Mouse (Mus musculus) intestine, embryonic 14.5 days (tissue): ENCODE data around the gene Nav3. TPM values are rescaled to one million over a fixed set of nuclear protein-coding genes. Genes with fewer than 3 reads are reported as not detected.

ENCODE experiments used
- ATAC-seq: fragments of 200-750 bp; cut with Nextera tagmentation; replicated peaks from 2 replicates; pipeline ENCODE4 v1.8.0; 2017; ENCODE audit warnings: low read depth, moderate number of reproducible peaks, moderate TSS enrichment, moderate library complexity; ENCODE audit not compliant: low FRiP score, low TSS enrichment
- DNase-seq: peaks from one replicate; pipeline ENCODE4 v3.0.0-alpha.2; 2018; ENCODE audit warnings: low spot score
- H3K27ac ChIP-seq: fragments of 300-500 bp; sonication (generic); 2 replicates; pipeline ENCODE4 v1.5.1; 2014; ENCODE audit warnings: low read depth, mild to moderate bottlenecking, control low read depth
- H3K27me3 ChIP-seq: fragments of 300-500 bp; sonication (generic); replicated peaks from 2 replicates; pipeline ENCODE4 v1.6.1; 2014; ENCODE audit warnings: low read length, control low read depth; ENCODE audit not compliant: control insufficient read depth, insufficient read depth
- H3K36me3 ChIP-seq: fragments of 300-500 bp; sonication (generic); 2 replicates; pipeline ENCODE4 v1.6.1; 2014; ENCODE audit warnings: low read length, control low read depth; ENCODE audit not compliant: control insufficient read depth, insufficient read depth
- H3K4me1 ChIP-seq: fragments of 300-500 bp; sonication (generic); replicated peaks from 2 replicates; pipeline ENCODE4 v1.6.1; 2014; ENCODE audit warnings: low read length, control low read depth, mixed read lengths; ENCODE audit not compliant: control insufficient read depth, insufficient read depth
- H3K4me2 ChIP-seq: fragments of 300-500 bp; sonication (generic); 2 replicates; pipeline ENCODE4 v1.6.1; 2014; ENCODE audit warnings: low read length
- H3K4me3 ChIP-seq: fragments of 300-500 bp; sonication (generic); 2 replicates; pipeline ENCODE4 v1.5.1; 2014; ENCODE audit warnings: low read depth, low read length, control low read depth, mixed read lengths
- H3K9ac ChIP-seq: fragments of 300-500 bp; sonication (generic); 2 replicates; pipeline ENCODE4 v1.6.1; 2014; ENCODE audit warnings: mild to moderate bottlenecking, low read length
- H3K9me3 ChIP-seq: fragments of 300-500 bp; sonication (generic); 2 replicates; pipeline ENCODE4 v1.6.1; 2016; ENCODE audit warnings: low read length, control low read depth; ENCODE audit not compliant: control insufficient read depth
- WGBS: fragments of 180-500 bp; shearing (Covaris S2); extraction: QIAGEN DNeasy Blood & Tissue Kit; methylation state at CpG from one replicate; pipeline ENCODE4 v1.1.7; 2014; 5-methylcytosine and 5-hydroxymethylcytosine counted together
- polyA plus RNA-seq: library from polyadenylated mRNA; unstranded; fragments of >200 nt; fragmentation: Nextera tagmentation; extraction: Ambion mirVana; gene quantifications from 2 replicates; pipeline ENCODE4 v1.2.1, GENCODE M21; 2014

Nav3 gene
- polyA plus RNA-seq, 1 experiment from 2014 or later = 2.5 TPM

DNA sequence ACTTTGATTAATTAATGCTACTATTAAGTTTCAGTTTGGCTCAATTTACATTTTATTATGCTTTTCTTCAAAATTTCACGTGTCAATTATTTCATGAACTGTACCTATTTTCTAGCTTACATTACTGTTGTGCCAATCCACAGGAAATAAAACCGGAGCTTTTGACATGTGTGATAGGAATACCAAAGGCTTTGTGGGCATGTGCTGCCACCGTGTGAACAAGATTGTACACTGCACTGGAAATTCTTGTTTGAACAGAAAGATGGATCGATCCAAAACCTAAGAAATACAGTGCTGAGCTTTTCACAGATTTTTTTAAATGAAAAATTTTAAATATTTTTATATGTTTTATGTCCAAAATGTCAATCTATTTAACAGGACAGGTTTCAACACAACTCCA is 591.3 kb downstream of the Nav3 start:
- no peak overlapping the region for H3K4me2 ChIP-seq
- no peak for DNase-seq
- H3K9me3 ChIP-seq = no peaks in the 10 kb centered on the region
- H3K36me3 ChIP-seq = no peaks in the 10 kb centered on the region
- 31% methylated on average over 4 of the region's 4 CpGs for WGBS
- no peak overlapping the region for H3K27ac ChIP-seq
- H3K27me3 ChIP-seq = no peaks in the 10 kb centered on the region
- H3K9ac ChIP-seq = no peak overlapping the region
- H3K4me1 ChIP-seq = no peaks in the 10 kb centered on the region
- H3K4me3 ChIP-seq = no peak overlapping the region
- no peak for ATAC-seq

DNA sequence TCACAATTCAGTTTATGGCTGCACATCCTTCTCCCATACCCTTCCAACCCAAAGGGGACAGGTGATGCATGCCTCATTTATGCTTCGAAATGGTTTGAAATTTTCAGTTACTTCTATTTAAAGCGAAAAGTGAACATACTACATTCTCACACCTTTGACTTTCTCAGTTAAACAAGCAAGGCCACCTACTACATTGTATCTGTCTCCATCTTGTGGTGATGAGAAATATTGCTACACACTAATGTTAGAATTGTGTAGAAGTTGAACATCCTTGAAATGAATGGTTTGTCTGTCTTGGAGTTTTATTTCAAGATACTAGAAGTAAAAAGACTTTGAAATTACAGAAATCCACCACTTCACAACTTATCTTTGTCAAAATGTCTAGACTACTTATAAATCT is 594.7 kb downstream of the Nav3 start:
- H3K27ac ChIP-seq = no peak overlapping the region
- H3K27me3 ChIP-seq = no peaks in the 10 kb centered on the region
- no peak overlapping the region for H3K9ac ChIP-seq
- H3K4me1 ChIP-seq = no peaks in the 10 kb centered on the region
- no peak overlapping the region for H3K4me2 ChIP-seq
- no peaks in the 10 kb centered on the region for H3K36me3 ChIP-seq
- H3K9me3 ChIP-seq = no peaks in the 10 kb centered on the region
- no peak overlapping the region for H3K4me3 ChIP-seq
- WGBS = 61% methylated on average over 2 of the region's 2 CpGs
- ATAC-seq (no peak), DNase-seq (no peak)

DNA sequence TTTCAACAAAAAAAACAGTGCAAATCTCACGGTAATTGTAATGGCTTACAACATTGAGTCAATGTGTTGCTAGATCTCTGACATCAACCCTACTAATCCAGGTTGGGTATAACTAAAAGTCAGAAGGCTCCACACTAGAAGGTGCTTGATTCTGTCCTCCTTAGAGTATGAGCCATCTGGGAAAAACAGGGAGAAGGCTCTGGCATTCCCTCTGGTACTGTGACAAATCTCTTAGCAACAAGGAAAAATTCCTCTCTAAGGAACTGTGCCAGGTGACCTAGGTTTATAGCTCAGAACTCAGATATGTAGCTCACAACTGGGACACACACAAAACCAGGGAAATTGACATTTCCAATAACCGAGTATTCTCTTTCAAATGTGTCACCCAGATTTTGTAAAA is 597.4 kb downstream of the Nav3 start:
- no peaks in the 10 kb centered on the region for H3K4me1 ChIP-seq
- H3K4me2 ChIP-seq = no peak overlapping the region
- no peaks in the 10 kb centered on the region for H3K36me3 ChIP-seq
- DNase-seq = no peak
- H3K27me3 ChIP-seq = no peaks in the 10 kb centered on the region
- no peak overlapping the region for H3K9ac ChIP-seq
- no peak overlapping the region for H3K4me3 ChIP-seq
- WGBS = 82% methylated on average over 2 of the region's 2 CpGs
- H3K9me3 ChIP-seq = no peaks in the 10 kb centered on the region
- no peak for ATAC-seq
- no peak overlapping the region for H3K27ac ChIP-seq

DNA sequence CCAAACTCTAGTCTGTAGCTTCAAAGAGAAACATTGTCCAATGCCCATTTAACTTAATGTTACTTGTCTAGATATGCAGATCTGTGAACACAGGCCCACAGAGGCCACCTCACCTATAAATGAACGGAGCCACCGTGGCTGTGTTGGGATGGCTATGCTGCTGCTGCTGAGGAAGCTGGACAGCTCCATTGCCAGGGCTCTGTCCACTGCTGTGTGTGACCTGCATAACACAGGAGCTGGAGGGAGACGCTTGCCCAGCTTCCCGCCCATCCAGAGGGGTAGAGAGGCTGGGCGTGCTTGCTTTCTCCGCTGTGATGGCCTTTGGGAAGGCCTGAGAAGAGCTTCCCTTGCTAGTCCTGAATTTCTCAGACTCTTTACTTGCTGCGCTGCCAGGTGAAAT is 603.6 kb downstream of the Nav3 start:
- H3K4me2 ChIP-seq = no peak overlapping the region
- no peak overlapping the region for H3K9ac ChIP-seq
- 27% methylated on average over 7 of the region's 7 CpGs for WGBS
- no peak for ATAC-seq
- H3K4me1 ChIP-seq = no peaks in the 10 kb centered on the region
- DNase-seq = no peak
- no peak overlapping the region for H3K27ac ChIP-seq
- no peaks in the 10 kb centered on the region for H3K27me3 ChIP-seq
- no peaks in the 10 kb centered on the region for H3K9me3 ChIP-seq
- H3K4me3 ChIP-seq = no peak overlapping the region
- no peaks in the 10 kb centered on the region for H3K36me3 ChIP-seq

DNA sequence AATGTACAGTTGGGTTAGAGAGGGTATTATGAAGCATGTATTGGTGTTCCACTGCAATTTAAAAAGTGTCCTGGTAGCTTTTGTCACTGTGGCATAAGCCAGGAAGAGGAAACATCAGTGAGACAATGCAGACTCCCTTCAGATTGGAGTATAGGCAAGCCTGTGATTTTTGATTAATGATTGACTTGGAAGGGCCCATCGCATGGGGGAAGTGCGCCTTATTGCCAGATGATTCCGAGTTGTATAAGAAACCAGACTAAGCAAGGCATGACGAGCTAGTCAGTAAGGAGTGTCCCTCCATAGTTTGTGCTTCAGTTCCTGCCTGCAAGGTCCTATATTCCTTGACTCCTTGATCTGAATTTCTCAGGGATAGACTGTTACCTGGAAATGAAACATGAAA is 608.4 kb downstream of the Nav3 start:
- no peaks in the 10 kb centered on the region for H3K36me3 ChIP-seq
- no peak overlapping the region for H3K9ac ChIP-seq
- H3K9me3 ChIP-seq = no peaks in the 10 kb centered on the region
- no peak overlapping the region for H3K27ac ChIP-seq
- DNase-seq (no peak), ATAC-seq (no peak)
- no peak overlapping the region for H3K4me3 ChIP-seq
- no peaks in the 10 kb centered on the region for H3K4me1 ChIP-seq
- H3K4me2 ChIP-seq = no peak overlapping the region
- 63% methylated on average over 4 of the region's 4 CpGs for WGBS
- H3K27me3 ChIP-seq = no peaks in the 10 kb centered on the region

DNA sequence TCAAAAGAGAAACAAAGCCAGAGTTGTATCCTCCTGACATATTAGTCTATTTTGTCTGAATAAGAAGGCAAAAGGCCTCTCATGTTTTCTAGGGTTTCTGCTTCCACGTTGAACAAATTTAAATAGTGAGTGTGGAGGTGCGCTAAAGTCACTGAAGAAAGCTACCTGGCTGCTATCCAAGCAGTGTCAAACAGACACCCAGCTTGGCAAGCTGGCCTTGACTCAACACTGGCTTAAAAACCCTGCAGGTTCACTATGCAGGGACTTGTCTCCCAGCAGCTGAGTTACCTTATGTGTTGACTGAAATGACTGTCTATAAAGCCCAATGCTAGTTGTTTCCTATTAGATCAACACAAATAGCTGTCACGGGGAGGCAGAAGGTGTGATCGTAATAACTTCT is 612.3 kb downstream of the Nav3 start:
- no peaks in the 10 kb centered on the region for H3K36me3 ChIP-seq
- no peak for DNase-seq
- H3K9me3 ChIP-seq = no peaks in the 10 kb centered on the region
- no peaks in the 10 kb centered on the region for H3K4me1 ChIP-seq
- WGBS = 83% methylated on average over 4 of the region's 4 CpGs
- H3K27me3 ChIP-seq = no peaks in the 10 kb centered on the region
- H3K9ac ChIP-seq = no peak overlapping the region
- ATAC-seq = no peak
- H3K27ac ChIP-seq = no peak overlapping the region
- no peak overlapping the region for H3K4me2 ChIP-seq
- no peak overlapping the region for H3K4me3 ChIP-seq

DNA sequence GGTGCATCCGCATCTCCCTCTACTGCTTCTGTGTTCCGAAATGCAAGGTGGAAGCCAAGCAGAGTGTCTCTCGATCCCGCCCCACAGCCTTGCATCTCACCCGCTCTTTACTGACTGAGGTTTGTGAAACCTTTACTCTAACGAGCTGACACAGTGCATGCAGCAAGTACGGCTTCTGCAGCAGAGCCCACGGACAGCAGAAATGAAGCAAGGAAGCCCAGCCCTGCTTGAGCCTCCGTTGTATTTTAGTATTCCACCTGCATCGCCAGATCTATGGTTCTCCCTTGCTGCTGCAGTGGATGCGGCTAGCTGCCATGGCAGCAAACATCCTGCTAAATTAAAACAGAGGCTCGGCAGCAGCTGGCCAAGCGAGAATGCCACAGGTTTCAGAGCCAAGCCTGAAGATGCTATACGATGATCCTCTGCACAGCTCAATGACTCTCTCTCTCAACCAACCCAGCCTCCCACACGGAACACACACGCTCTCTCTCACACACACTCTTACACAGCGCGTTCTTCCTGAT is 623.2 kb downstream of the Nav3 start:
- 31% methylated on average over 18 of the region's 18 CpGs for WGBS
- DNase-seq = no peak
- Histone ChIP-seq H3K36me3 (no peaks in the 10 kb centered on the region), H3K9me3 (no peaks in the 10 kb centered on the region), H3K4me3 (no peak overlapping the region), H3K4me2 (0 out of 2 replicates have a peak overlapping the region, but pooled peaks have one; percentile 9), H3K27me3 (no peaks in the 10 kb centered on the region), H3K9ac (no peak overlapping the region), H3K27ac (no peak overlapping the region), H3K4me1 (no peaks in the 10 kb centered on the region; the same call in 1 of the 2 replicates)
- no peak for ATAC-seq

DNA sequence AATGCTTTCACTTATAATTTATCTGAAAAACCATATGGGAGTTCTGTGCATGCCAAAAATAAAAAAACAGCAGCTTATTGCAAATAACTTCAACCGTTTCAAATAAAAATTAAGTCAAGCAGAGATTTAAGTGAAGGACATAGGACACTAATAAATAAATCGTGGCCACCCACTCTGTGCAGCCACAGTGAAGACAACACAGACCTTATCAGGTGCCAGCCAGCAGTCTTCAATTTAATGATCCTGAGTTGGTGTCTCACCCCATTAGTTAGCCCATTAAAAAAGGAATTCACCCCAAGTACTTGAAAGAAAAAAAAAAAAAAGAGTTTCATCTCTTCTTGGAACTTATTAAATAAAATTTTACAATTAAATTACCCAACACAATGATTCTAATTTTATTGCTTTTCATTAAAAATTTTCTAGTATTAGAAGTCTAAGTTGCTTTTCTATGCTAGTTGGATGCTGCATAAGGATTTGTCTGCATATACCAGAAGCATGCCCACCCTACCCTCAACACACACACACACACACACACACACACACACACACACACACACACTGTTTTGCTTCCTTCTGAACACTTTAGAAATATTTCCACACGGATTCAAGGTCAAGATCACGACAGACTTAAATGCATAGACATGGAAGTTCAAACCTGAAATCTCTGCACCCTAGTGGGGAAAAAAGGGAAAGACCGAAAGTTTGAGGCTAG is 649.1 kb downstream of the Nav3 start:
- no peak overlapping the region for H3K4me2 ChIP-seq
- ATAC-seq (no peak), DNase-seq (no peak)
- no peak overlapping the region for H3K9ac ChIP-seq
- H3K36me3 ChIP-seq = no peaks in the 10 kb centered on the region
- no peaks in the 10 kb centered on the region for H3K9me3 ChIP-seq
- no peaks in the 10 kb centered on the region for H3K4me1 ChIP-seq
- no peak overlapping the region for H3K27ac ChIP-seq
- no peaks in the 10 kb centered on the region for H3K27me3 ChIP-seq
- no peak overlapping the region for H3K4me3 ChIP-seq
- 66% methylated on average over 5 of the region's 5 CpGs for WGBS

DNA sequence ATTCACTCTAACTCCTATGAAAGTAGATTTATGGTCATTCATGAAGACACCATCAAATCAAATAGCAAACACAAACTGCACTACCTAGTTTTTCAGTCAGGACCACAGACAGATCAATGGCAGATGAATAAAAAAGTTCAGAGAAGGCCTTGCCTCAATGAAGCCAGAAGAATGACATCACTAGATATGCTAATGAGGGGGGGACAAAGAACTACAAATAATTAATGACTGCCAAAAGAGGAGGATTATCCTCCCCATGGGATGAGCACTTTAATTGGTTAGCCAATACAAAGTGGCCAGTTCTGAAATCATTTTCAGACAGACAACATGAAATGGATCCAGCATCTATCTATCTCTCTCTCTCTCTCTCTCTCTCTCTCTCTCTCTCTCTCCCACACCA is 652.6 kb downstream of the Nav3 start:
- no peaks in the 10 kb centered on the region for H3K27me3 ChIP-seq
- H3K9ac ChIP-seq = no peak overlapping the region
- ATAC-seq = no peak

More for the DNA sequence above, 652.6 kb downstream of the Nav3 start:
- no peak for DNase-seq
- Histone ChIP-seq H3K4me3 (no peak overlapping the region), H3K27ac (no peak overlapping the region), H3K9me3 (no peaks in the 10 kb centered on the region), H3K4me1 (no peaks in the 10 kb centered on the region), H3K4me2 (no peak overlapping the region), H3K36me3 (no peaks in the 10 kb centered on the region)
